8 mouse cellular contexts compared by ENCODE assay signal in genomic region chr9:40414904-40415766, GRCm38 (mm10).
A peak's percentile ranks its signal among the peaks of the same experiment; 100 is the strongest.
DNase-seq lines count a peak whose midpoint lies in the region; ATAC-seq lines count a peak whose summit lies in the region.

No protein-coding gene starts in this region.

- no peak overlapping the region for H3K27ac ChIP-seq in embryonic facial prominence, embryonic 12.5 days
- H3K27ac ChIP-seq in heart, embryonic 11.5 days (ENCODE audit: low read depth, low read length) = no peak overlapping the region; the same call in 1 of the 2 replicates
- peak overlapping the region; percentile 60 for H3K27ac ChIP-seq in limb, embryonic 15.5 days
- peak overlapping the region; percentile 58; the same call in 1 of the 2 replicates for H3K27ac ChIP-seq in midbrain, embryonic 16.5 days (ENCODE audit: low read length)

- H3K27me3 ChIP-seq in embryonic facial prominence, embryonic 12.5 days = no peaks in the 10 kb centered on the region
- H3K27me3 ChIP-seq in heart, embryonic 11.5 days (ENCODE audit: control insufficient read depth, insufficient read depth, low read length) = no peaks in the 10 kb centered on the region
- H3K27me3 ChIP-seq in limb, embryonic 15.5 days = no peaks in the 10 kb centered on the region
- no peaks in the 10 kb centered on the region for H3K27me3 ChIP-seq in midbrain, embryonic 16.5 days (ENCODE audit: control insufficient read depth, insufficient read depth, low read depth, low read length)

- H3K4me3 ChIP-seq in embryonic facial prominence, embryonic 12.5 days = peak overlapping the region; percentile 54
- peak overlapping the region; percentile 54 for H3K4me3 ChIP-seq in heart, embryonic 11.5 days (ENCODE audit: low read depth, low read length)
- H3K4me3 ChIP-seq in limb, embryonic 15.5 days = peak overlapping the region; percentile 55
- peak overlapping the region; percentile 57 for H3K4me3 ChIP-seq in midbrain, embryonic 16.5 days (ENCODE audit: low read depth, low read length)

- no peaks in the 10 kb centered on the region for H3K36me3 ChIP-seq in embryonic facial prominence, embryonic 12.5 days
- no peaks in the 10 kb centered on the region for H3K36me3 ChIP-seq in heart, embryonic 11.5 days (ENCODE audit: control insufficient read depth, insufficient read depth, low read length)
- H3K36me3 ChIP-seq in limb, embryonic 15.5 days = no peaks in the 10 kb centered on the region
- H3K36me3 ChIP-seq in midbrain, embryonic 16.5 days (ENCODE audit: control insufficient read depth, insufficient read depth, low read length) = no peaks in the 10 kb centered on the region

- H3K4me2 ChIP-seq in embryonic facial prominence, embryonic 12.5 days (replicated peaks) = peak overlapping the region; percentile 84
- H3K4me2 ChIP-seq in heart, embryonic 11.5 days = peak overlapping the region; percentile 78
- peak overlapping the region; percentile 82 for H3K4me2 ChIP-seq in limb, embryonic 15.5 days
- peak overlapping the region; percentile 88 for H3K4me2 ChIP-seq in midbrain, embryonic 16.5 days (ENCODE audit: low read length)

- H3K9me3 ChIP-seq in embryonic facial prominence, embryonic 12.5 days = no peaks in the 10 kb centered on the region
- no peaks in the 10 kb centered on the region for H3K9me3 ChIP-seq in heart, embryonic 11.5 days (replicated peaks; ENCODE audit: control insufficient read depth, low read length)
- no peaks in the 10 kb centered on the region for H3K9me3 ChIP-seq in limb, embryonic 15.5 days
- H3K9me3 ChIP-seq in midbrain, embryonic 16.5 days (replicated peaks; ENCODE audit: control insufficient read depth, low read length, poor library complexity, severe bottlenecking) = no peaks in the 10 kb centered on the region

- WGBS in embryonic facial prominence, embryonic 12.5 days = 32% methylated on average over 18 of the region's 18 CpGs
- WGBS in heart, embryonic 11.5 days (ENCODE audit: insufficient replicate concordance) = 31% methylated on average over 18 of the region's 18 CpGs
- WGBS in limb, embryonic 15.5 days = 35% methylated on average over 18 of the region's 18 CpGs
- WGBS in midbrain, embryonic 16.5 days = 32% methylated on average over 18 of the region's 18 CpGs

- H3K9ac ChIP-seq in embryonic facial prominence, embryonic 12.5 days = peak overlapping the region; percentile 46
- H3K9ac ChIP-seq in heart, embryonic 11.5 days (ENCODE audit: low read depth, low read length) = peak overlapping the region; percentile 79
- peak overlapping the region; percentile 55 for H3K9ac ChIP-seq in limb, embryonic 15.5 days
- peak overlapping the region; percentile 69 for H3K9ac ChIP-seq in midbrain, embryonic 16.5 days (ENCODE audit: low read depth, low read length)

- peak; percentile 64 to 73 for DNase-seq in B cell, adult 2 months
- peak; percentile 92 for DNase-seq in adipocyte (ENCODE audit: low spot score)
- peak; percentile 89 for DNase-seq in kidney, adult 9 months
- peak; percentile 87 for DNase-seq in telencephalon, adult 2 months (ENCODE audit: low read depth, low spot score)

- ATAC-seq in embryonic facial prominence, embryonic 12.5 days (ENCODE audit: insufficient number of reproducible peaks, insufficient read depth, low FRiP score, low TSS enrichment) = no peak
- ATAC-seq in heart, embryonic 11.5 days (replicated peaks; ENCODE audit: insufficient number of reproducible peaks, low FRiP score, low TSS enrichment) = no peak
- ATAC-seq in limb, embryonic 15.5 days (ENCODE audit: insufficient number of reproducible peaks, low FRiP score, low TSS enrichment, low read depth) = no peak
- peak; percentile 59 for ATAC-seq in midbrain, embryonic 16.5 days

- H3K4me1 ChIP-seq in embryonic facial prominence, embryonic 12.5 days = no peaks in the 10 kb centered on the region
- no peaks in the 10 kb centered on the region; the same call in 1 of the 2 replicates for H3K4me1 ChIP-seq in heart, embryonic 11.5 days (ENCODE audit: control insufficient read depth, insufficient read depth, low read length)
- H3K4me1 ChIP-seq in limb, embryonic 15.5 days = no peaks in the 10 kb centered on the region
- H3K4me1 ChIP-seq in midbrain, embryonic 16.5 days (ENCODE audit: control insufficient read depth, insufficient read depth, low read length) = 0 out of 2 replicates have a peak, but pooled peaks cover 3% of the 10 kb centered on the region

Comparison
In these comparisons a context has a peak if more than half of its experiments do, and no peak if none do; other contexts are left out.
1. H3K27ac ChIP-seq: peak in limb, embryonic 15.5 days (single experiment) and midbrain, embryonic 16.5 days (single experiment); none in embryonic facial prominence, embryonic 12.5 days (single experiment) and heart, embryonic 11.5 days (single experiment).
2. Peak in every context shown above with its lines, with median percentiles within 50 percentile points of each other: DNase-seq, H3K4me2 ChIP-seq, H3K4me3 ChIP-seq and H3K9ac ChIP-seq.